Mouse (Mus musculus): Measurements from ENCODE around the gene Gabrp. TPM values are rescaled to one million over a fixed set of nuclear protein-coding genes. Genes with fewer than 3 reads are reported as not detected.

Gene Gabrp
- 4.8 and 6.6 TPM in 2 replicates for polyA plus RNA-seq (2016; fragmentation: Nextera tagmentation; extraction: Ambion mirVana)

DNA sequence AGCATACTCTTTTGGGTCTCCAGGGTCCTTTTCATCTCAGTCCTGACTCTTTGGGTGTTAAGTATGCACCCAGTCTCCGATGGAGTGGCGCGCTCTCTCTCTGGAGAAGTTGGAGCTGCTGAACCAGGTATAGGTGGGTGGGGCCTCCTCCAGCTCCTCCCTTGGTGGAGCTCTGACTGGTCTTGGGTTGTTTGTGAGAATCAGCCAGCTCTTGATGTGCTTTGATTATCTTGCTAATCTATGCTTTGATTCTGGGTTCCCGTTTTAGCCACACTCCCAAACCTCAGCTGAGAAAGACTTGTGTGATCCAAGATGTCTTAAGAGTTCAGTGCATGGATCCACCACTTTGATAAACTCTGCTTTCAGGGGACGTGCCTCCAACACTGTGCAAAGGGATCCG lies at the start of gene Gabrp:
TSS of gene Gabrp (minus strand) at position 101 of the 400 bp plus-strand sequence.
- H3K9ac ChIP-seq, result no peak within 1 kb of the TSS
- H3K27ac ChIP-seq, result no peak within 1 kb of the TSS
- H3K27me3 ChIP-seq, result no peaks in the 10 kb centered on the region
- no peaks in the 10 kb centered on the region for H3K9me3 ChIP-seq (replicated peaks)
- H3K4me2 ChIP-seq (replicated peaks), result no peak within 1 kb of the TSS
- H3K4me1 ChIP-seq, result no peaks in the 10 kb centered on the region; the same call in 1 of the 2 replicates
- H3K4me3 ChIP-seq, result no peak within 1 kb of the TSS
- no peak for ATAC-seq (ENCODE audit: low FRiP score)
- H3K36me3 ChIP-seq, result no peaks in the 10 kb centered on the region
- whole genome bisulfite sequencing, result 58% methylated on average over 6 of the region's 6 CpGs

DNA sequence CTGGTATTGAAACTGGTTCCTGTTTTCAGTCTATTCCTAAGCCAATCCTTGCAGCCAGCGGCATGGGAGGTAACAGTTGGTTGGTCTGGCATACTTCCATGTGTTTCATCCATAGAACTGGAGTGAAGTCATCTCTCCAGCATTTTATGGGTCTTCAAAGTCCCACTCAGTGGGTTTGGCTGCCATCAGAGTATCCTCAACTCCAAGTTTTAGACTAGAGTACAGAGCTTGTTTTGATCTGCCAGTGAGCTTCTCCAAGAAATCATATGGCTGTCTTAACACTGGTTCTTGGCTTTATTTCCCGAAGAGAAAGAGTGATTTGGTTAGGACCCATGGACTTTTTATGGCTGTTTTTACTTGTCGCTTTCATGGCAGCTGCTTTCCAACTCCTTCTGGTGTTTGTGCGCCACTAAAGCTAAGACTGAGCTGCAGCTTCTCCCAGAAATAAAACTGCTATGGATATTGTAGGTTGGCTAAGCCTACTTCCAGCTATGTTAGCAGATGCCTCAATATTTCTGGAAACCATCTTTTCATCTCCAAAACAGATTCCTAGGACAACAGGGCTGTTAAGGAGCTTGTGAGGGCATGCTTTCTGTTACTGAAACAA lies 48.5 kb upstream of the Gabrp start:
- Histone ChIP-seq H3K4me3 (no peak overlapping the region), H3K4me2 (replicated peaks) (no peak overlapping the region), H3K27ac (no peak overlapping the region), H3K9ac (no peak overlapping the region), H3K9me3 (replicated peaks) (no peaks in the 10 kb centered on the region), H3K4me1 (no peaks in the 10 kb centered on the region), H3K36me3 (no peaks in the 10 kb centered on the region), H3K27me3 (no peaks in the 10 kb centered on the region)
- no peak for ATAC-seq (ENCODE audit: low FRiP score)
- 89% methylated on average over 4 of the region's 4 CpGs for WGBS

DNA sequence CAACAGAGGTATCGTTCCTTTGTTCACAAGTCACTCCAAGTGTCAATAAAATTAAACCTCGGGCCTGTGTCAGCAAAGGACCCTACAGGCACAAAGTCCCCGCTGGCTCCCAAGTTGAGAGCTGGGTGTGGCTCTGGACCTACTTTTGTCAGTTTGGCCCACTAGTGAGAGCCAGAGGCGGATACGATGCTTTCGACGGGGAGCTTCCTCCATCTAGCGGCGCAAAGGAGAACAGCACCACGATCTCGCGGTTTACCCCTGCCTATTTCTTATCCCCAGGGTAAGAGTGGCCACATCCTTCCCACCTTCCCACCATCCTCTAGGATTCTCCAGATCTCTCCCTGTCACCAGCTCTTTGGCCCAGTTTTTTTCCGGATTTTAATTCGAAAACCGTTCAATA lies 35.5 kb upstream of the Gabrp start:
- 8% methylated on average over 15 of the region's 15 CpGs for WGBS
- peak; percentile 60; the same call in 1 of the 2 replicates for ATAC-seq (ENCODE audit: low FRiP score)
- no peak overlapping the region for H3K9ac ChIP-seq
- no peak overlapping the region for H3K4me3 ChIP-seq
- no peaks in the 10 kb centered on the region for H3K4me1 ChIP-seq
- peaks cover 4% of the 10 kb centered on the region; the same call in 1 of the 2 replicates for H3K27me3 ChIP-seq
- H3K4me2 ChIP-seq (replicated peaks), result no peak overlapping the region
- H3K27ac ChIP-seq, result no peak overlapping the region
- no peaks in the 10 kb centered on the region for H3K9me3 ChIP-seq (replicated peaks)
- H3K36me3 ChIP-seq, result no peaks in the 10 kb centered on the region

DNA sequence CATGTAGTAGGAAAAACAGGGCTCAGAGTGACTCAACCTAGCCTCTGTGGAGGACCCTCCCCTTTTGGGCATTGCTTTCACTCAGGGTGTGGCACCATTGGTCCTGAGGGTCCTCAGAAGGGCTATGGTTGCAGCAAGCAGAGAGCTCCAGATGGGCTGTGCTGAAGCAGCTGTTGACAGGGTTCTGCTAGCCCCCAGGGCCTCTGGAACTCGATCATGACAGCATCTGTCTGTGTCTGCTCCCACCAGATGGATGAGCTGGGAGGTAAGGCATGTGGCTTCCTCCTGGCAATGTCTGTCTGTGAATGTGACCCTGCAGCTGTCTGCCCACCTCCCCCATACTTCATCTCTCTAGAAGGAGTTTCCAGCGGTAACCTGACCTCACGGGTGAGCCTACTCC lies 29.0 kb upstream of the Gabrp start:
- Histone ChIP-seq H3K9me3 (replicated peaks) (no peaks in the 10 kb centered on the region), H3K4me3 (no peak overlapping the region), H3K27ac (no peak overlapping the region), H3K9ac (no peak overlapping the region), H3K36me3 (no peaks in the 10 kb centered on the region), H3K4me1 (peaks cover 3% of the 10 kb centered on the region; the same call in 1 of the 2 replicates), H3K4me2 (replicated peaks) (no peak overlapping the region), H3K27me3 (0 out of 2 replicates have a peak, but pooled peaks cover 4% of the 10 kb centered on the region)
- 36% methylated on average over 3 of the region's 3 CpGs for WGBS
- no peak for ATAC-seq (ENCODE audit: low FRiP score)

DNA sequence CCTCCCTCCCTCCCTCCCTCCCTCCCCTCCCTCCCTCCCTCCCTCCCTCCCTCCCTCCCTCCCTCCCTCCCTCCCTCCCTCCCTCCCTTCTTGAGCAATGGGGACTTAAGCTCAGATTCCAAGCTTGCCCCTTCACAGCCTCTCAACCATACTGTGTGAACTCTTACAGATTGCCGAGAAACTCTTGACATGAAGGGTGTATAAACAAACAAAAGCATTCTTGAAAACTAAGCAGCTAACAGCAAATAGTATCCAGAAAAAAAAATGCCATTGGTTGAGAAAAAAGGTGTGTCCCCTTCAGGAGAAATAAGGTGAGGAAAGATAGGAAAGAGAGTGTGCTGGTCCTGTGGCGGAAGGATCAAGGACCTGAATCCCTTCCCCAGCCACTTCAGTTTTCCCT lies 24.4 kb upstream of the Gabrp start:
- no peak for ATAC-seq (ENCODE audit: low FRiP score)
- H3K9ac ChIP-seq, result no peak overlapping the region
- H3K4me2 ChIP-seq (replicated peaks), result no peak overlapping the region
- no peak overlapping the region for H3K27ac ChIP-seq
- H3K36me3 ChIP-seq, result no peaks in the 10 kb centered on the region
- no peak overlapping the region for H3K4me3 ChIP-seq
- H3K4me1 ChIP-seq, result peaks cover 3% of the 10 kb centered on the region; the same call in 1 of the 2 replicates
- H3K9me3 ChIP-seq (replicated peaks), result no peaks in the 10 kb centered on the region
- H3K27me3 ChIP-seq, result no peaks in the 10 kb centered on the region
- WGBS, result 75% methylated on average over 2 of the region's 2 CpGs

DNA sequence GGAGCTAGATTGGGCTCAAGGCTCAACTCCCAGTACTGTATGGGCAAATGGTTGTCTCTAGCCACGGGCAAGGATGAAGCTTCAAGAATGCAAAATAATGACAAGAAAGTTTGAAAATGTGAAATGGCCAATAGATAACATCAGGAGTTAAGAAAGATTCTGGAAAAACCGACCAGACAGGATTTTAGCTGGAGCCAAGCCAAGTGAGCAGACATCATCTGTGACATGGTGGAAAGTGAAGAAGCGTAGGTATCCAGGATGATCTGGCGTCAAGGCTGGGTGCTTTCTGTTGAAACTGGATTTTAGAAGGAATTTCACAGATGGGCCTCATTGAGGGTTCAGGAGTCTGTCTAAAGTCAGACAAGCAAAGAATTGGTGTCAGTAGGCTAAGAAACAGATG lies 20.2 kb upstream of the Gabrp start, which contains the start of gene D130052B06Rik:
TSS of gene D130052B06Rik (plus strand) at position 317 of the 400 bp plus-strand sequence.
- no peak for ATAC-seq (ENCODE audit: low FRiP score)
- Histone ChIP-seq H3K27me3 (no peaks in the 10 kb centered on the region), H3K4me3 (no peak within 1 kb of the TSS), H3K9ac (no peak within 1 kb of the TSS), H3K4me1 (0 out of 2 replicates have a peak, but pooled peaks cover 2% of the 10 kb centered on the region), H3K36me3 (no peaks in the 10 kb centered on the region), H3K9me3 (replicated peaks) (no peaks in the 10 kb centered on the region), H3K27ac (no peak within 1 kb of the TSS), H3K4me2 (replicated peaks) (no peak within 1 kb of the TSS)
- 78% methylated on average over 4 of the region's 4 CpGs for WGBS

DNA sequence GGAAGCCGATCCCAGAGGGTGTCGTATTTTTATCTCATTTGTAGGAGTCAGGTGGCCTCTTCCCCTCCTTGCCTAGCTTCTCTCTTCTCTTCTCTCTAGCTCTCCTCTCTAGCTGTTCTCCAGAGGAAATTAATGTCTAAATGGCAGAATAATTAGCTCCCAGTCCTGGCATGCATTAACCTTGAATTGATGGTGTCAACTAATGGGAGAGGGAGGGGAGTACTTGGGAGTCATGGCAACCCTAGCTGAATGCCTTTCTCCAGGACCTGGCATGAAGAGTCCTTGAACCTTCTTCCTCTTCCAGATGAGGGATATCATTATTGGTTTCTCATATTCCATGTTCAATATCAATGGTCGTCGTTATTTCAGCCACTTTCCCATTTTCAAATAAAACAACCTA lies 17.9 kb upstream of the Gabrp start:
- WGBS, result 77% methylated on average over 4 of the region's 4 CpGs
- Histone ChIP-seq H3K36me3 (no peaks in the 10 kb centered on the region), H3K4me1 (0 out of 2 replicates have a peak, but pooled peaks cover 2% of the 10 kb centered on the region), H3K27me3 (no peaks in the 10 kb centered on the region), H3K4me3 (no peak overlapping the region), H3K4me2 (replicated peaks) (no peak overlapping the region), H3K9me3 (replicated peaks) (no peaks in the 10 kb centered on the region), H3K9ac (no peak overlapping the region), H3K27ac (no peak overlapping the region)
- no peak for ATAC-seq (ENCODE audit: low FRiP score)

DNA sequence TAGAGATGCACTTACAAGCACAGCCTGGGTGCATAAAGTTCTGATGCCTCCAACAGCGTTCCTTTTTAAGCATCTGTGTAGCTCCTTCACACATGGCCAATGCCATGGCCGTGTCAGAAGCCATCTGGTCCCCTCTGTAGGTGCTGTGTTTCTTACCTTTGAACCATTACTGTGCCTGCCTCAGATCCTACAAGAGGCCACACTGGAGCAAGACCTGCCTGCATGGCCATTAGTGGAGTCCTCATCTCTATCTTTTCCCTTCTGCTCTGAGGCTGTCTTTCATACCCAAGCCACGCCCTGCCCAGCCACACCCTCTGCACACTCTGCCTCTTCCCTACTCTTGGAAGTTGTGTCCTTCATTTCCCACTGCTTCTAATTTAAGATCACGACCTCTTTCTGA lies 14.1 kb upstream of the Gabrp start:
- Histone ChIP-seq H3K4me1 (0 out of 2 replicates have a peak, but pooled peaks cover 2% of the 10 kb centered on the region), H3K9ac (no peak overlapping the region), H3K4me3 (no peak overlapping the region), H3K36me3 (no peaks in the 10 kb centered on the region), H3K27ac (no peak overlapping the region), H3K4me2 (replicated peaks) (no peak overlapping the region), H3K9me3 (replicated peaks) (no peaks in the 10 kb centered on the region), H3K27me3 (no peaks in the 10 kb centered on the region)
- ATAC-seq (ENCODE audit: low FRiP score), result no peak
- 81% methylated on average over 4 of the region's 4 CpGs for WGBS

DNA sequence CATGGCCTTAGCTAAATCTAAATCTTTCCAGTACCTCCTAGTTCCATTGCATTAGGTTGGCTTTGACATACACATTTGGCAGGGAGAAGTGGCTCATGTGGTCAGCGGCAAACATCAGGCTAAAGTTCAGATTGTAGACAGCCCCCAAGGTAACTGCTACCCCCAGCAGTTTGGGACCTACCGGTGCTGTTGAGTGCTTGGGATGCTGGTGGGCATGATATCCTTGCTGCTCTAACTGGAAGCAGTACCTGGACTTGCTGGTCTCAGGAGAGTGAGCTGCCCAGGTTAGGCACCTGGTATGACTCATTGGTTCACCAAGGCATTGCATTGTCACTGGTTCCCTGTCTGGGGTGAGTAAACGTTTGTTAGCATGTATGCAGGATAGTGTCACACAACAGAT lies 12.0 kb upstream of the Gabrp start:
- H3K9me3 ChIP-seq (replicated peaks), result no peaks in the 10 kb centered on the region
- no peaks in the 10 kb centered on the region for H3K4me1 ChIP-seq
- H3K36me3 ChIP-seq, result no peaks in the 10 kb centered on the region
- WGBS, result 87% methylated on average over 3 of the region's 3 CpGs
- no peak overlapping the region for H3K27ac ChIP-seq
- no peak overlapping the region for H3K4me2 ChIP-seq (replicated peaks)
- no peak overlapping the region for H3K9ac ChIP-seq
- no peak overlapping the region for H3K4me3 ChIP-seq
- no peak for ATAC-seq (ENCODE audit: low FRiP score)
- H3K27me3 ChIP-seq, result no peaks in the 10 kb centered on the region

DNA sequence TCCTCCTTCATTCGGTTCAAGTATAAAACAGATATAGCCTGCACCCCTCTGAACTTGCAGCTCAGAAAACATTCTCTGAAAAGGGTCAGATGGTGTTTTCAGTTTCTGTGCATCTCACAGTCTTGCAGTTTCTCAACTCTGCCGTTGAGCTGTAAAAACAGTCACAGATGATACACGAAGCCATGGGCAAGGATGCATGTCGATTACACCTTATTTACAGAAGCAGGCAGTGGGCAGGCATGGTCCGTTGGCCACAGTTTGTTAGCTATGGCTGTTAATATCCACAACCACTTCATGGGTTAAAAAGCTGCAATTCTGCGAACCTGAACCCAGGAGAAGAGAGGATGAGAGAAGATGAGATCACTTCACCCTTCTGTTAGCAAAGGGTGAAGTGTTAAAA lies 7.9 kb upstream of the Gabrp start:
- Histone ChIP-seq H3K9me3 (replicated peaks) (no peaks in the 10 kb centered on the region), H3K9ac (no peak overlapping the region), H3K4me1 (no peaks in the 10 kb centered on the region; the same call in 1 of the 2 replicates), H3K27ac (no peak overlapping the region), H3K4me3 (no peak overlapping the region), H3K4me2 (replicated peaks) (no peak overlapping the region), H3K36me3 (no peaks in the 10 kb centered on the region), H3K27me3 (no peaks in the 10 kb centered on the region)
- ATAC-seq (ENCODE audit: low FRiP score), result no peak
- WGBS, result 79% methylated on average over 6 of the region's 6 CpGs

DNA sequence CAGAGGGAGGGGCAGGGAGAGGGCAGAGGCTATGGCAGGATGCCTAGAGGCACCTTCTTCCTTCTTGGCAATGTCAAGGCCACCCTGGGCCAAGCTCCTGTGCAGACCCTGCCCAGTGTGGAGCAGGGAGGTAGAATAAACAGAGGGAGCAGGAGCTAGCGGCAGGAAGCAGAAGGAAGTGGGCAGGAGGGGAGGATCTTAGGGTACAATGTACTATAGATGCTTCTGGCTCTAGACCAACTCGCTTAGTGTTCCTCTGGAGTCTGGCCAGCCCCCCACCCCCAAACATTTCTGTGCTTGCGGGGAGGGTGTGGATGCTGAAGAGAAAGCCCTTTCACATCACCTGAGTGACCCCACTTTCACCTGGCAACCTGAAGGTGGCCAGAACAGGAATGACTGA lies 862 bp upstream of the Gabrp start:
- H3K9ac ChIP-seq, result no peak overlapping the region
- WGBS, result 65% methylated on average over 3 of the region's 3 CpGs
- H3K27ac ChIP-seq, result no peak overlapping the region
- no peaks in the 10 kb centered on the region; the same call in 1 of the 2 replicates for H3K4me1 ChIP-seq
- H3K27me3 ChIP-seq, result no peaks in the 10 kb centered on the region
- H3K4me3 ChIP-seq, result no peak overlapping the region
- H3K9me3 ChIP-seq (replicated peaks), result no peaks in the 10 kb centered on the region
- no peaks in the 10 kb centered on the region for H3K36me3 ChIP-seq
- H3K4me2 ChIP-seq (replicated peaks), result no peak overlapping the region
- no peak for ATAC-seq (ENCODE audit: low FRiP score)

DNA sequence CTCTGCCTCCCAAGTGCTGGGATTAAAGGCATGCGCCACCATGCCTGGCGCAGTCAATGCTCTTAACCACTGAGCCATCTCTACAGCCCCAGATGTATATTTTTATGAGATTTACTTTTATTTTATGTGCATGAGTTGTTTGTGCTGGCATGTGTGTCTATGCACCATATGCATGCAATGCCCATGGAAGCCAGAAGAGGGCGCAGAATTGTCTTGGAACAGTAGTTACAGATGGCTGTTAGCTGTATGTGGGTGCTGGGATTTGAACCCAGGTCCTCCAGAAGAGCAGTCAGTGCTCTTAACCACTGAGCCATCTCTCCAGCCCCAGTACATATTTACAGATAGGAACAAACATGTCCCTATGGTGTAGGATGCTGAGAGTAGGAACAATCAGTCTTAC lies 3.8 kb downstream of the Gabrp start:
- no peak overlapping the region for H3K27ac ChIP-seq
- no peak overlapping the region for H3K9ac ChIP-seq
- no peak for ATAC-seq (ENCODE audit: low FRiP score)
- no peaks in the 10 kb centered on the region for H3K36me3 ChIP-seq
- H3K4me3 ChIP-seq, result no peak overlapping the region
- no peaks in the 10 kb centered on the region for H3K27me3 ChIP-seq
- no peaks in the 10 kb centered on the region for H3K4me1 ChIP-seq
- 81% methylated on average over 3 of the region's 3 CpGs for WGBS
- H3K4me2 ChIP-seq (replicated peaks), result no peak overlapping the region
- no peaks in the 10 kb centered on the region for H3K9me3 ChIP-seq (replicated peaks)

DNA sequence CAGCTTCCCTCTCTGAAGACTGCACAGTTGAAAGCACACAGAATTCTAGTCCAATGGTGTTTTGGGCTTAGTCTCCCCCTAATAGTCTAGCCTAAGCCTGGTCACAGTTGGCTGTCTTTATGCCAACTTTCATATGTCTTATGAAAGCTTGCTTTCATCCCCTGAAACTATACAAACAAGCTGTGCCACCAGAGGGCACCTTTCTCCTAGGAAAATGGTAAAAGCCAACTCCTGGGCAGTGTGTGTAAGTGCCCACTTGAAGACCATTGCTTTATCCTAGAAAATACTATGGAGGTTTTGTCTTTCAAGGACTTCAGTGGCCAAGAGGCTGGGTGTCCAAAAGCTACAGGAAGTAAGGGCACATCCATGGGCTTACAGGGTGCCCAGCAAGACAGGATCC lies 8.3 kb downstream of the Gabrp start:
- Histone ChIP-seq H3K4me1 (no peaks in the 10 kb centered on the region), H3K36me3 (no peaks in the 10 kb centered on the region), H3K9me3 (replicated peaks) (no peaks in the 10 kb centered on the region), H3K27me3 (no peaks in the 10 kb centered on the region), H3K9ac (no peak overlapping the region), H3K27ac (no peak overlapping the region), H3K4me2 (replicated peaks) (no peak overlapping the region), H3K4me3 (no peak overlapping the region)
- no peak for ATAC-seq (ENCODE audit: low FRiP score)

All from hindbrain, embryonic 12.5 days (tissue).